Mouse (Mus musculus) 3T3-L1 (cell line): Measurements from ENCODE around the gene Mrpl28.
"Not testable (repeated sequence)": the region's sequence is repeated elsewhere in the genome, so short reads cannot be mapped to it uniquely, and the experiment has no call there.

Source experiments
- DNase-seq: peaks from one replicate; pipeline ENCODE4 v3.0.0-alpha.2; 2015; ENCODE audit warnings: low read depth, low spot score

The Mrpl28 gene

DNA sequence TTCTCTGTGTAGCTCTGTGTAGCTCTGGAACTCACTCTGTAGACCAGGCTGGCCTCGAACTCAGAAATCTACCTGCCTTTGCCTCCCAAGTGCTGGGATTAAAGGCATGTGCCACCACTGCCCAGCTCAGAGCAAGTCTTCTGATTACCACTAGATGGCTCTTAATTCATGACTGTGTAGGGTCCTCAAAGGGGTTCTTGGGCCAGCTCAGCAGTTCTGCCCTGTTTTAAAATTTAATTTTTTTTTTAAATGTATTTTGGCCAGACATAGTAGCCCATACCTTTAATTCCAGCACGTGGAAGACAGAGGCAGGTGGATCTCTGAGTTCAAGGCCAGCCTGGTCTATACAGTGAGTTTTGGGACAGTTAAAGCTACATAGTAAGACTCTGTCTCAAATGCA, 51.9 kb downstream of the Mrpl28 start:
- not testable (repeated sequence) for DNase-seq
